Mouse (Mus musculus) thymus, adult 2 months (tissue): ENCODE measurements around the gene Sun2.

Experiments
- CTCF ChIP-seq: fragments of 200-500 bp; IDR thresholded peaks from 2 replicates; pipeline ENCODE4 v1.5.1; 2012; ENCODE audit warnings: mild to moderate bottlenecking, control low read depth, low read length, moderate library complexity, borderline replicate concordance; ENCODE audit not compliant: control insufficient read depth, poor library complexity, insufficient read depth; ENCODE audit errors: extremely low read depth
- POLR2A ChIP-seq: fragments of 200-500 bp; IDR thresholded peaks from 2 replicates; pipeline ENCODE4 v1.6.1; 2012; ENCODE audit warnings: mild to moderate bottlenecking, low read length, control low read depth, moderate library complexity; ENCODE audit not compliant: control insufficient read depth, poor library complexity, insufficient read depth; ENCODE audit errors: extremely low read depth

DNA sequence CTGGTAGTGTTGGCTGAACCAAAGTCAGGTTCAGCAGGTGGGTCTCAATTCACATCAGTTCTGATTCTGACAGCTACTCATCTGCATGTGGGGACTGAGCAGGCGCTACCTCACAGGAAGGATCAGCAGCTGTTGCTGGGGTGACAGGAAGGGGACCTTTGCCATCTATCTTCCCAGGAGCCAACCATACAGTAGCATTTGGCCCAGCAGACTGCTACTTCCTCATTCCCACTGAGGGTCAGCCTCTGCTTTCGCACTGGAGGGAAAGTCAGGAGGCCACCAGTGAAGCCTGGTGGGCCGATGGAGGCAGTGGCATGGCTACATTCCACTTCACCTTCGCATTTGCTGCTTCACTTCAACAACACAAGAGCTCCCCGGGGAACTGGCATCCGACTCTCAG lies 26.0 kb upstream of the Sun2 start:
- TF ChIP-seq CTCF: no peak
- no peak for TF ChIP-seq POLR2A
